Mouse (Mus musculus) erythroblast, embryonic 14.5 days (primary cell): Measurements from ENCODE around the gene Bmpr1b. TPM values are rescaled to one million over a fixed set of nuclear protein-coding genes. Genes with fewer than 3 reads are reported as not detected.

Source experiments
- H3K27me3 ChIP-seq: 2 replicates; pipeline ENCODE4 v1.6.1; 2012; ENCODE audit warnings: inconsistent platforms; ENCODE audit not compliant: control insufficient read depth
- H3K36me3 ChIP-seq: 2 replicates; pipeline ENCODE4 v1.6.1; 2012; ENCODE audit warnings: mild to moderate bottlenecking, inconsistent platforms; ENCODE audit not compliant: control insufficient read depth
- H3K4me1 ChIP-seq: 2 replicates; pipeline ENCODE4 v1.6.1; 2012; ENCODE audit warnings: inconsistent platforms; ENCODE audit not compliant: control insufficient read depth
- H3K4me3 ChIP-seq: replicated peaks from 2 replicates; pipeline ENCODE3; 2012; ENCODE audit warnings: moderate library complexity, mild to moderate bottlenecking, inconsistent platforms
- H3K9me3 ChIP-seq: 2 replicates; pipeline ENCODE4 v1.6.1; 2012; ENCODE audit warnings: low read length, inconsistent platforms, mixed read lengths; ENCODE audit not compliant: control insufficient read depth
- GATA1 ChIP-seq: IDR thresholded peaks from 2 replicates; pipeline ENCODE4 v1.6.1; 2012; ENCODE audit warnings: low read length, inconsistent platforms, mixed read lengths
- TAL1 ChIP-seq: IDR thresholded peaks from 3 replicates; pipeline ENCODE4 v1.6.1; 2012; ENCODE audit warnings: low read length, inconsistent platforms, mixed read lengths
- polyA plus RNA-seq: library from polyadenylated mRNA; stranded (reverse); fragments of >175 nt; gene quantifications from 2 replicates; pipeline ENCODE4 v1.2.3, GENCODE M21; 2012

Bmpr1b gene
- polyA plus RNA-seq, 1 experiment = not detected

DNA sequence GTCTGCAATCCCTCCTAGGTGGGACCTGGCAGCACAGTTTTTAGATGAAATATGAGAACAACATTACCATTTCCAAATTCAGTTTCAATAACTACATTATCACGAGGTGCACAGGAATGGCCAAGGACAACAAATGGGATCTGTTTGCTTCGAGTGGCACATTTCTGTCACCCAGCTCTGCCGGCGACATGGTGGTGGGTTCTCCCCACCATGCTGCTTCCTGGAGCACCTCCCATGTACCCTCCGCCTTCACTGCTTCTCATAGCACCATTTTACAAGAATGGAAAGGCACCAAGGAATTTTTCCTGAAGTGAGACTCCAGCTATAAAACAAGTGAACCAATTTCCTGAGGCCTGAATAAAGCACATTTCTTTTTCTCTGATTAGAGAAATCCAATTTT, 108.0 kb downstream of the Bmpr1b start:
- Histone ChIP-seq H3K4me3 (no peak overlapping the region), H3K36me3 (no peaks in the 10 kb centered on the region), H3K27me3 (no peaks in the 10 kb centered on the region), H3K9me3 (no peaks in the 10 kb centered on the region), H3K4me1 (no peaks in the 10 kb centered on the region)
- TF ChIP-seq GATA1 = no peak
- TF ChIP-seq TAL1 = no peak

- Histone ChIP-seq H3K9me3 (no peaks in the 10 kb centered on the region), H3K27me3 (no peaks in the 10 kb centered on the region)
- TF ChIP-seq TAL1 (no peak), GATA1 (no peak)
Measured at GRCm38 (mm10) chr3:142059890-142060289, 109.3 kb downstream of the Bmpr1b start.

DNA sequence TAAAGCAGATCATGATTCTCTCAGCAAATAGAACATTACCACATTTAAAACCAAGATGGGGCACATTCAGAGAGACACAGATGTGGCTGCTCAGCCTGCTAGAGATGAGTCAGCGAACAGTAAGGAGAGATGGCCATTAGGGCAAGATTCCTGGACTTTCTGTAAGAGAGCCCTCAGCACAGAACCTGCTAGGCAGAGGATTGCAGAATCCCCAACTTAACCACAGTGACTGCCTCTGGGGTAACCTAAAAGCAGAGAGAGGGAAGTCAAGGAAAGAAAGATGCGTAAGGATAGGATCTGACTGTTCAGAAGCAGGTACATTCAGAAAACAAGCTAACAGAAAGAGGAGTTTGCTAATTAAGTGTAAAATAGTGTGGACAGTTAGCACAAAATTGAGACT, 118.5 kb downstream of the Bmpr1b start:
- H3K4me1 ChIP-seq = no peaks in the 10 kb centered on the region
- H3K36me3 ChIP-seq = no peaks in the 10 kb centered on the region
- no peaks in the 10 kb centered on the region; the same call in 1 of the 2 replicates for H3K9me3 ChIP-seq
- H3K4me3 ChIP-seq = no peak overlapping the region
- no peaks in the 10 kb centered on the region for H3K27me3 ChIP-seq
- TF ChIP-seq GATA1 (no peak), TAL1 (no peak)

More at GRCm38 (mm10) chr3:142059890-142060289, 109.3 kb downstream of the Bmpr1b start:
- Histone ChIP-seq H3K36me3 (no peaks in the 10 kb centered on the region), H3K4me3 (no peak overlapping the region), H3K4me1 (no peaks in the 10 kb centered on the region)

DNA sequence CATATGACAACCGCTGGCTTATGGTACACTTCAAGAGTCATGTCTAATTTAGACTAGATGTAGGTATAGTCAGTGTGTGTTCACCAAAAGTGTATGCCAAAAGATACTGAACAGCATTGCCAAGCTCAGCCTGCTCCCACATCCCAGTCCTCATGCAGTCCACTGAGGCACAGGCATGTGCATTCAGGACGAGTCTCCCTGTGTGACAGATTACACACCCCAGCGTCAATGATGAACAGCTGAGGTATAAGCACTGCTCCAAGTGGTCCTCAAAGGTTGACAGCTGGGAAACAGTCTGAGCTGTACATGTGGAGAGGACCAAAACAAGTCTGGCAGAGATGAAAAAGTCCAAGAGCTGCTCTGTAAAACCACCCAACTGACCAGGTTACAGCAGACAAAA, 119.6 kb downstream of the Bmpr1b start:
- Histone ChIP-seq H3K9me3 (no peaks in the 10 kb centered on the region; the same call in 1 of the 2 replicates), H3K4me3 (no peak overlapping the region), H3K36me3 (no peaks in the 10 kb centered on the region), H3K4me1 (no peaks in the 10 kb centered on the region), H3K27me3 (no peaks in the 10 kb centered on the region)
- no peak for TF ChIP-seq TAL1
- no peak for TF ChIP-seq GATA1

DNA sequence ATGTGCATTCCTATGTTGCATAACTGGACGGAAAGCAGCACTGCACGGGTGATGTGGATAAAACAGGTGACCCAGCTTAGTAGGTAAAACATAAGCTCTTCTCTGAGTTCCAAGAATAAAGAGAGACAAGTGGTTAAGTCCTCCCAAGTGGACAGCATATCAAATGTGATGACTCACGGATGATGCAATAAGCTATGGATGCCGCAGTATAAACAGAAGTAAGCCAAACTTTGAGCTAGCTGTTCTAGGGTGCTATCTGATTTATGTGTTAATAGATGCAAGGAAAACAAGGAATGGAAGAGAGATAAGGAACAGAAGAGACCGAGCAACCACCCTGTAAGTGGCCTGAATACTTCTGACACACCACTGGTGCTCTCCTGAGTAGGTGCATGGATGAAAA, 120.1 kb downstream of the Bmpr1b start:
- no peaks in the 10 kb centered on the region for H3K4me1 ChIP-seq
- TF ChIP-seq TAL1 (no peak), GATA1 (no peak)
- no peaks in the 10 kb centered on the region for H3K27me3 ChIP-seq
- H3K4me3 ChIP-seq = no peak overlapping the region
- no peaks in the 10 kb centered on the region; the same call in 1 of the 2 replicates for H3K9me3 ChIP-seq
- H3K36me3 ChIP-seq = no peaks in the 10 kb centered on the region

GRCm38 (mm10) chr3:142048493-142048892, 120.7 kb downstream of the Bmpr1b start:
- no peaks in the 10 kb centered on the region for H3K36me3 ChIP-seq
- H3K27me3 ChIP-seq = no peaks in the 10 kb centered on the region
- TF ChIP-seq GATA1 (no peak), TAL1 (no peak)
- H3K4me3 ChIP-seq = no peak overlapping the region
- no peaks in the 10 kb centered on the region; the same call in 1 of the 2 replicates for H3K9me3 ChIP-seq
- H3K4me1 ChIP-seq = no peaks in the 10 kb centered on the region

DNA sequence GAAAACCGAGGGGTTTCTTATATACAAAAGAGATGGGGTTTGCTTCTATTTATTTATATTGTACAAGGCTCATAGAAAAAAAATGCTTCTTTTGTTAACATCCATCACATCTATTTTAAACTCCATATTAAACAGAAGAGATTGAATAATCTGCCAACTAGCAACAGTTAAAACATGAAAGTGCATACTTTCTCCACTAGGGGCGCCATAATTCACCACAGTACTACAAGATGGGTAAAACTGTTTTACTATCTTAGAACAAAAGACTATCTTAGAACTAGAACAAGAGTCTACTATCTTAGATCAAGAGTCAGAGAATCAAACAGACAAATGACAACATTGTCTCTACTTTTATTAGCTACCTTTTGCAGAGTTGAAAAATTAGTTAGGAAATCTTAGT, 125.8 kb downstream of the Bmpr1b start:
- H3K4me3 ChIP-seq = no peak overlapping the region
- no peak for TF ChIP-seq GATA1
- TF ChIP-seq TAL1 = no peak
- H3K4me1 ChIP-seq = no peaks in the 10 kb centered on the region
- no peaks in the 10 kb centered on the region for H3K36me3 ChIP-seq
- no peaks in the 10 kb centered on the region for H3K27me3 ChIP-seq
- H3K9me3 ChIP-seq = peaks cover 6% of the 10 kb centered on the region

- TF ChIP-seq TAL1 (no peak), GATA1 (no peak)
- Histone ChIP-seq H3K36me3 (no peaks in the 10 kb centered on the region), H3K9me3 (peaks cover 6% of the 10 kb centered on the region), H3K4me3 (no peak overlapping the region), H3K27me3 (no peaks in the 10 kb centered on the region), H3K4me1 (no peaks in the 10 kb centered on the region)
Measured at GRCm38 (mm10) chr3:142043006-142043405, 126.2 kb downstream of the Bmpr1b start.

DNA sequence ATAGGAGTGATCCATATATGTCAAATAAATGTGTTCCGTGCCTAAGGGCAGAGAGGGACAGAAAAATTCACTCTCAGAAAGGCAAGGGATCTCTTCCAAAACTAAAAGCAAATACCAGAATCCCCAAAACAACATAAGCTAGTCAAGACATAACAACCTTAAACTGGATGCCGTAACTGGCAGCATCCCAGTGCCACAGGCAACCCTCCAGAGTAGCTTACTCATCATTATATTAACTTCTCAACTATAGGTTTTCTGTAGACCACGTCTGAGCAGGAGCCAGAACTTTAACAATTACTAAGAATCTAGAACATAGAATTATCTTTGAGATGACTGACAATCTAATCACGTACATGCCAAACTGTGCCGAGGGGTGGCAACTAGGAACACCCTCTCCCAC, 128.9 kb downstream of the Bmpr1b start:
- H3K4me1 ChIP-seq = no peaks in the 10 kb centered on the region

DNA sequence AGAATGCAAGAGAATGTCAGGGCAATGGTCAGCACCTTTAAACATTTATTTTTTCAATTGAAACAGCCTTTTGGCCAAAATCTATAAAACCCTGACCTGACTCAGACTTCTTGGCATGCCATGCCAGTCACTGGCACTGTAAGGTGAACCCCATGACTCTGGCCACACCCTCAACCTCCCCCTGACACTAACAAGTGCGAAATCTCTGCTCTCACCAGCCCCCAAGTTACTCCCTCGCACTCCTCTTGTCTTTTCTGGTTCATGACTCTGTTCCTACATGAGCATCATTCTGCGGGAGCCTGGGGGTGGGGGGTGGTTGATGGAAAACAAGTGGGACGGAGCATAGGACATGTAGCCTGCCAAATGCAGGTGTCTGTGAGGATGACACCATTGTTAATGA, 135.1 kb downstream of the Bmpr1b start:
- Histone ChIP-seq H3K4me1 (no peaks in the 10 kb centered on the region), H3K4me3 (no peak overlapping the region), H3K36me3 (no peaks in the 10 kb centered on the region), H3K27me3 (no peaks in the 10 kb centered on the region), H3K9me3 (no peaks in the 10 kb centered on the region)
- TF ChIP-seq GATA1 (no peak), TAL1 (no peak)

More for the DNA sequence above, 128.9 kb downstream of the Bmpr1b start:
- peaks cover 6% of the 10 kb centered on the region for H3K9me3 ChIP-seq
- H3K4me3 ChIP-seq = no peak overlapping the region
- H3K27me3 ChIP-seq = no peaks in the 10 kb centered on the region
- no peak for TF ChIP-seq GATA1
- no peak for TF ChIP-seq TAL1
- no peaks in the 10 kb centered on the region for H3K36me3 ChIP-seq
